Mouse (Mus musculus) midbrain, embryonic 10.5 days (tissue): ENCODE results near the gene Cfap43. TPM values are rescaled to one million over a fixed set of nuclear protein-coding genes. Genes with fewer than 3 reads are reported as not detected.

Experiments
- DNase-seq: peaks from one replicate; pipeline ENCODE4 v3.0.0-alpha.2; 2017; ENCODE audit warnings: low spot score
- H3K27ac ChIP-seq: fragments of 300-500 bp; sonication (generic); replicated peaks from 2 replicates; pipeline ENCODE4 v1.5.1; 2016; ENCODE audit warnings: mild to moderate bottlenecking
- H3K27me3 ChIP-seq: fragments of 300-500 bp; sonication (generic); 2 replicates; pipeline ENCODE4 v1.6.1; 2016; ENCODE audit warnings: low read depth, mild to moderate bottlenecking; ENCODE audit not compliant: poor library complexity, severe bottlenecking
- H3K36me3 ChIP-seq: fragments of 300-500 bp; sonication (generic); 2 replicates; pipeline ENCODE4 v1.6.1; 2016; ENCODE audit warnings: mild to moderate bottlenecking, moderate library complexity
- H3K4me1 ChIP-seq: fragments of 300-500 bp; sonication (generic); 2 replicates; pipeline ENCODE4 v1.6.1; 2016
- H3K4me3 ChIP-seq: fragments of 300-500 bp; sonication (generic); 2 replicates; pipeline ENCODE4 v1.5.1; 2016; ENCODE audit warnings: mild to moderate bottlenecking, moderate library complexity
- H3K9me3 ChIP-seq: fragments of 300-500 bp; sonication (generic); replicated peaks from 2 replicates; pipeline ENCODE4 v1.6.1; 2016; ENCODE audit warnings: mild to moderate bottlenecking
- WGBS: fragments of 180-500 bp; shearing (Covaris S2); methylation state at CpG from one replicate; pipeline ENCODE4 v1.1.7; 2016; 5-methylcytosine and 5-hydroxymethylcytosine counted together
- polyA plus RNA-seq: library from polyadenylated mRNA; unstranded; fragments of >200 nt; fragmentation: Nextera tagmentation; extraction: Ambion mirVana; gene quantifications from 2 replicates; pipeline ENCODE4 v1.2.1, GENCODE M21; 2016

The Cfap43 gene
- polyA plus RNA-seq, 1 experiment from 2014 or later = 0.06 TPM

- Histone ChIP-seq H3K27me3 (peaks cover 14% of the 10 kb centered on the region), H3K4me3 (no peak overlapping the region), H3K9me3 (no peaks in the 10 kb centered on the region), H3K4me1 (0 out of 2 replicates have a peak, but pooled peaks cover 6% of the 10 kb centered on the region), H3K27ac (no peak overlapping the region), H3K36me3 (no peaks in the 10 kb centered on the region)
- peak; percentile 10 for DNase-seq
- WGBS = 26% methylated on average over 8 of the region's 8 CpGs
Measured at GRCm38 (mm10) chr19:47822143-47822796, 96.8 kb downstream of the Cfap43 start.

GRCm38 (mm10) chr19:47821494-47821872, 97.6 kb downstream of the Cfap43 start:
- H3K27ac ChIP-seq = no peak overlapping the region
- peaks cover 14% of the 10 kb centered on the region for H3K27me3 ChIP-seq
- H3K4me3 ChIP-seq = no peak overlapping the region
- H3K9me3 ChIP-seq = no peaks in the 10 kb centered on the region
- 66% methylated on average over 7 of the region's 7 CpGs for WGBS
- DNase-seq = peak; percentile 10
- no peaks in the 10 kb centered on the region for H3K36me3 ChIP-seq
- H3K4me1 ChIP-seq = 0 out of 2 replicates have a peak, but pooled peaks cover 6% of the 10 kb centered on the region

- no peak overlapping the region for H3K27ac ChIP-seq
- no peaks in the 10 kb centered on the region for H3K9me3 ChIP-seq
- DNase-seq = peak; percentile 67
- no peaks in the 10 kb centered on the region for H3K36me3 ChIP-seq
- WGBS = 31% methylated on average over 8 of the region's 9 CpGs
- peaks cover 14% of the 10 kb centered on the region for H3K27me3 ChIP-seq
- 0 out of 2 replicates have a peak, but pooled peaks cover 6% of the 10 kb centered on the region for H3K4me1 ChIP-seq
- no peak overlapping the region for H3K4me3 ChIP-seq
Measured at GRCm38 (mm10) chr19:47820832-47821493, 98.1 kb downstream of the Cfap43 start.

GRCm38 (mm10) chr19:47817692-47818091, 101.4 kb downstream of the Cfap43 start:
- H3K4me1 ChIP-seq = 0 out of 2 replicates have a peak, but pooled peaks cover 6% of the 10 kb centered on the region
- no peak for DNase-seq
- no peaks in the 10 kb centered on the region for H3K36me3 ChIP-seq
- no peak overlapping the region for H3K4me3 ChIP-seq
- H3K27ac ChIP-seq = no peak overlapping the region
- H3K27me3 ChIP-seq = peaks cover 8% of the 10 kb centered on the region
- H3K9me3 ChIP-seq = no peaks in the 10 kb centered on the region
- whole genome bisulfite sequencing = 89% methylated on average over 9 of the region's 9 CpGs

GRCm38 (mm10) chr19:47814721-47815120, 104.4 kb downstream of the Cfap43 start:
- Histone ChIP-seq H3K9me3 (no peaks in the 10 kb centered on the region), H3K36me3 (no peaks in the 10 kb centered on the region), H3K27ac (no peak overlapping the region), H3K27me3 (no peaks in the 10 kb centered on the region), H3K4me3 (no peak overlapping the region), H3K4me1 (no peaks in the 10 kb centered on the region)
- no peak for DNase-seq
- 92% methylated on average over 5 of the region's 5 CpGs for WGBS

- no peak for DNase-seq
- H3K36me3 ChIP-seq = no peaks in the 10 kb centered on the region
- 80% methylated on average over 10 of the region's 10 CpGs for WGBS
- H3K4me3 ChIP-seq = no peak overlapping the region
- H3K9me3 ChIP-seq = no peaks in the 10 kb centered on the region
- H3K4me1 ChIP-seq = no peaks in the 10 kb centered on the region
- no peak overlapping the region for H3K27ac ChIP-seq
- H3K27me3 ChIP-seq = no peaks in the 10 kb centered on the region
Measured at GRCm38 (mm10) chr19:47812091-47812490, 107.0 kb downstream of the Cfap43 start.

- H3K36me3 ChIP-seq = no peaks in the 10 kb centered on the region
- WGBS = 77% methylated on average over 10 of the region's 10 CpGs
- no peaks in the 10 kb centered on the region for H3K9me3 ChIP-seq
- peaks cover 28% of the 10 kb centered on the region for H3K27me3 ChIP-seq
- H3K27ac ChIP-seq = no peak overlapping the region
- peaks cover 33% of the 10 kb centered on the region for H3K4me1 ChIP-seq
- H3K4me3 ChIP-seq = no peak overlapping the region
- no peak for DNase-seq
Measured at GRCm38 (mm10) chr19:47798583-47798982, 120.5 kb downstream of the Cfap43 start.

- no peak for DNase-seq
- H3K36me3 ChIP-seq = no peaks in the 10 kb centered on the region
- H3K27ac ChIP-seq = no peak overlapping the region
- H3K9me3 ChIP-seq = no peaks in the 10 kb centered on the region
- no peak overlapping the region for H3K4me3 ChIP-seq
- peaks cover 28% of the 10 kb centered on the region for H3K27me3 ChIP-seq
- WGBS = 24% methylated on average over 7 of the region's 7 CpGs
- peaks cover 33% of the 10 kb centered on the region for H3K4me1 ChIP-seq
Measured at GRCm38 (mm10) chr19:47796699-47797098, 122.4 kb downstream of the Cfap43 start.

GRCm38 (mm10) chr19:47795009-47795728, 123.9 kb downstream of the Cfap43 start:
- Histone ChIP-seq H3K4me1 (peaks cover 33% of the 10 kb centered on the region), H3K27me3 (peaks cover 28% of the 10 kb centered on the region), H3K36me3 (no peaks in the 10 kb centered on the region), H3K4me3 (no peak overlapping the region), H3K27ac (no peak overlapping the region; the same call in 1 of the 2 replicates), H3K9me3 (no peaks in the 10 kb centered on the region)
- DNase-seq = peak; percentile 69
- WGBS = 31% methylated on average over 15 of the region's 15 CpGs

GRCm38 (mm10) chr19:47794331-47794730, 124.8 kb downstream of the Cfap43 start:
- no peaks in the 10 kb centered on the region for H3K36me3 ChIP-seq

GRCm38 (mm10) chr19:47790316-47791020, 128.6 kb downstream of the Cfap43 start:
- no peak for DNase-seq
- Histone ChIP-seq H3K27ac (no peak overlapping the region), H3K27me3 (no peaks in the 10 kb centered on the region), H3K4me3 (no peak overlapping the region), H3K36me3 (no peaks in the 10 kb centered on the region), H3K9me3 (no peaks in the 10 kb centered on the region), H3K4me1 (peaks cover 16% of the 10 kb centered on the region)
- 92% methylated on average over 11 of the region's 11 CpGs for WGBS

More at GRCm38 (mm10) chr19:47794331-47794730, 124.8 kb downstream of the Cfap43 start:
- no peaks in the 10 kb centered on the region for H3K9me3 ChIP-seq
- no peak overlapping the region for H3K4me3 ChIP-seq
- peaks cover 28% of the 10 kb centered on the region for H3K27me3 ChIP-seq
- H3K27ac ChIP-seq = 0 out of 2 replicates have a peak overlapping the region, but pooled peaks have one; percentile 46
- peak; percentile 24 for DNase-seq
- H3K4me1 ChIP-seq = peaks cover 33% of the 10 kb centered on the region
- WGBS = 25% methylated on average over 5 of the region's 5 CpGs

- WGBS = 95% methylated on average over 6 of the region's 6 CpGs
- no peak for DNase-seq
Measured at GRCm38 (mm10) chr19:47783898-47784297, 135.2 kb downstream of the Cfap43 start.

More at GRCm38 (mm10) chr19:47783898-47784297, 135.2 kb downstream of the Cfap43 start:
- H3K36me3 ChIP-seq = no peaks in the 10 kb centered on the region
- H3K9me3 ChIP-seq = no peaks in the 10 kb centered on the region
- no peak overlapping the region for H3K4me3 ChIP-seq
- H3K4me1 ChIP-seq = no peaks in the 10 kb centered on the region
- no peak overlapping the region for H3K27ac ChIP-seq
- no peaks in the 10 kb centered on the region for H3K27me3 ChIP-seq
